Mouse (Mus musculus) monocyte, adult 5-6 weeks (primary cell): Measurements from ENCODE around the gene Gm11099. TPM values are rescaled to one million over a fixed set of nuclear protein-coding genes. Genes with fewer than 3 reads are reported as not detected.
A peak's percentile ranks its signal among the peaks of the same experiment; 100 is the strongest.

Source experiments
- ATAC-seq: fragments of 153-309, 156-312 bp; replicated peaks from 2 replicates; pipeline ENCODE4 v1.8.0; 2017; ENCODE audit warnings: mild to moderate bottlenecking; ENCODE audit not compliant: low TSS enrichment, insufficient number of reproducible peaks, severe bottlenecking, poor library complexity, low FRiP score
- total RNA-seq: library from RNA; stranded (forward); fragments of 200-1000, 200-491, 200-594 nt; gene quantifications from 3 replicates; pipeline ENCODE4 v1.2.3, GENCODE M21; 2017

Gene Gm11099
- total RNA-seq = not detected in 3 replicates

GRCm38 (mm10) chr2:58859134-58859533 is at the start of gene Gm11099:
Gm11099 (plus strand) TSS chr2:58859434.
- ATAC-seq = no peak

GRCm38 (mm10) chr2:58812941-58813340 is 46.3 kb upstream of the Gm11099 start:
- ATAC-seq = no peak

- no peak for ATAC-seq
Measured at GRCm38 (mm10) chr2:58828910-58829600, 30.2 kb upstream of the Gm11099 start.

- no peak for ATAC-seq
Measured at GRCm38 (mm10) chr2:58829981-58830742, 29.1 kb upstream of the Gm11099 start.

GRCm38 (mm10) chr2:58832253-58832980 is 26.8 kb upstream of the Gm11099 start:
- no peak for ATAC-seq

- ATAC-seq = no peak
Measured at GRCm38 (mm10) chr2:58841021-58841420, 18.2 kb upstream of the Gm11099 start.

- ATAC-seq = no peak
Measured at GRCm38 (mm10) chr2:58842443-58842842, 16.8 kb upstream of the Gm11099 start.

- no peak for ATAC-seq
Measured at GRCm38 (mm10) chr2:58844499-58844898, 14.7 kb upstream of the Gm11099 start.

- no peak for ATAC-seq
Measured at GRCm38 (mm10) chr2:58879876-58880275, 20.6 kb downstream of the Gm11099 start.

GRCm38 (mm10) chr2:58905057-58905456 is 45.8 kb downstream of the Gm11099 start:
- no peak for ATAC-seq

GRCm38 (mm10) chr2:58906814-58907516 is 47.7 kb downstream of the Gm11099 start:
- peak; percentile 31; the same call in 1 of the 2 replicates for ATAC-seq

- no peak for ATAC-seq
Measured at GRCm38 (mm10) chr2:58912339-58912738, 53.1 kb downstream of the Gm11099 start.

GRCm38 (mm10) chr2:58918351-58918750 is 59.1 kb downstream of the Gm11099 start:
- no peak for ATAC-seq

GRCm38 (mm10) chr2:58925551-58925950 is 66.3 kb downstream of the Gm11099 start:
- ATAC-seq = no peak

- ATAC-seq = no peak
Measured at GRCm38 (mm10) chr2:58941361-58941760, 82.1 kb downstream of the Gm11099 start.

- ATAC-seq = no peak
Measured at GRCm38 (mm10) chr2:58948796-58949195, 89.6 kb downstream of the Gm11099 start.

GRCm38 (mm10) chr2:58952101-58952500 is 92.9 kb downstream of the Gm11099 start:
- ATAC-seq = no peak

GRCm38 (mm10) chr2:58956351-58956750 is 97.1 kb downstream of the Gm11099 start:
- ATAC-seq = no peak

- no peak for ATAC-seq
Measured at GRCm38 (mm10) chr2:58956770-58957300, 97.6 kb downstream of the Gm11099 start.
